Mouse (Mus musculus): ENCODE data around the gene Prm1.
"Not testable (repeated sequence)": the region's sequence is repeated elsewhere in the genome, so short reads cannot be mapped to it uniquely, and the experiment has no call there.

The Prm1 gene

DNA sequence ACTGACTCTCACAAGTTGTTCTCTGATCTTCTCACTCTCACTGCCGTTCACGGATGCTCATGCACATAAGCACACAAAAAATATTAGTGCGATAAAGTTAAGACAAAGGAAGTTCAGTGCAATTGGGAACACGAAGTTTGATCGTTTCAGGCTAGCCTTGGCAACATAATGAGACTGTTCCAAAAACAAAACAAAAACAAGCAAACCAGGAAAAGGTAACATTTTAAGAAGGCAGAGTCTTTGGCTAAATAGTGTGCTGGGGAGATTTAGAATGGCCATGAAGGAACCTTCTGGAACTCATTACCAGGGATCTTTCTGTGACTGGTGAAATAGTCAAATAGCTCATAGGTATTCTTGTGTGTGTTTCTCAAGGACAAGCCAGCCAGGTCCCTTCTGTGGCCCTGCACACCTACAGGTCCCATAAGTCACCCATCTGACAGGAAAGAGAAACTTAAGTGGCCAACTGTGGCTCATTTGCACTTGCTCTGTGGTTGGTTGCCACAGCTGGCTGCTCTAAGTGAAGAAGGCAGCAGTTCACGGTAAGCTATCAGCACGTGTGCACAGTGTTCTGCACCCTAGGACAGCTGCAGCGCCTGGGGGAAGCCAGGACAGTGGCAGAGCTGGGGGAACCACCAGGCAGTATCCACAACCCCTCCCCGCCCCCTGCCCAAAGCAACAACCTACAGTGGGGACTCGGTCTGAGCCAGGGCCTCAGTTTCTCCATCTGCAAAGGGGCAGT lies at the start of gene Prm1:
TSS of gene Prm1 (minus strand) at position 51 of the 739 bp plus-strand sequence.
- DNase-seq (ENCODE audit: extremely low spot score, low read depth, low spot score): no peak

DNA sequence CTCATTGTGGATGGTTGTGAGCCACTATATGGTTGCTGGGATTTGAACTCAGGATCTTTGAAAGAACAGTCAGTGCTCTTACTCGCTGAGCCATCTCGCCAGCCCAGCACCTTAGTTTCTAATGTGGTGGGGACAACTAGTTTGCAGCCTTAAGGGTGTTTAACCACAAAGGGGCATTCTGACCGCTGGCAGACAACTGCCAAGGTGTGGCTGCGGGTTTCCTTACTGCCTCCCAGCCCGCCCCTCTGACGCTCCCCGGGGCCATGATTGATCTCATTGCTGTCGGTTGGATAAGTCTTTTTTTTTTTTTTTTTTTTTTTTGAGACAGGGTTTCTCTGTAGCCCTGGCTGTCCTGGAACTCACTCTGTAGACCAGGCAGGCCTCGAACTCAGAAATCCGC lies 46.6 kb upstream of the Prm1 start:
- DNase-seq (ENCODE audit: extremely low spot score, low read depth, low spot score): not testable (repeated sequence)

DNA sequence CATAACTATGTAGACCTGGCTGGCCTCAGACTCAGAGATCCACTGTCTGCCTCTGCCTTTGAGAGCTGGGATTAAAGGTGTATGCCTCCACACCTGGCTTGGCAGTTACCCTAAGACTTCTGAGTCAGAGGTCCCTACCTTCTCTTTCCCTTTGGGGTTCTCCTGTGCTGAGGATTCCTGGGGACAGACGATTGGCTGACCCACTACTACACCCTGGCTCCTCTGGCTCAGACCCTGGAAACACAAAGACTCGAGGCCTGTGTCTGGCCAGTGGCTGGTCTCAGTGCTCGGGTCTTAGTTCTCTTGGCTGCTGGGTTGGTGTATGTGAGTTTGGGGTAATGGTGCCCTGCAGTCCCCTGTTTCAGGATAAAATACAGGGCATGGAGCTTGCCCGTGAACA lies 45.3 kb upstream of the Prm1 start:
- no peak for DNase-seq (ENCODE audit: extremely low spot score, low read depth, low spot score)

DNA sequence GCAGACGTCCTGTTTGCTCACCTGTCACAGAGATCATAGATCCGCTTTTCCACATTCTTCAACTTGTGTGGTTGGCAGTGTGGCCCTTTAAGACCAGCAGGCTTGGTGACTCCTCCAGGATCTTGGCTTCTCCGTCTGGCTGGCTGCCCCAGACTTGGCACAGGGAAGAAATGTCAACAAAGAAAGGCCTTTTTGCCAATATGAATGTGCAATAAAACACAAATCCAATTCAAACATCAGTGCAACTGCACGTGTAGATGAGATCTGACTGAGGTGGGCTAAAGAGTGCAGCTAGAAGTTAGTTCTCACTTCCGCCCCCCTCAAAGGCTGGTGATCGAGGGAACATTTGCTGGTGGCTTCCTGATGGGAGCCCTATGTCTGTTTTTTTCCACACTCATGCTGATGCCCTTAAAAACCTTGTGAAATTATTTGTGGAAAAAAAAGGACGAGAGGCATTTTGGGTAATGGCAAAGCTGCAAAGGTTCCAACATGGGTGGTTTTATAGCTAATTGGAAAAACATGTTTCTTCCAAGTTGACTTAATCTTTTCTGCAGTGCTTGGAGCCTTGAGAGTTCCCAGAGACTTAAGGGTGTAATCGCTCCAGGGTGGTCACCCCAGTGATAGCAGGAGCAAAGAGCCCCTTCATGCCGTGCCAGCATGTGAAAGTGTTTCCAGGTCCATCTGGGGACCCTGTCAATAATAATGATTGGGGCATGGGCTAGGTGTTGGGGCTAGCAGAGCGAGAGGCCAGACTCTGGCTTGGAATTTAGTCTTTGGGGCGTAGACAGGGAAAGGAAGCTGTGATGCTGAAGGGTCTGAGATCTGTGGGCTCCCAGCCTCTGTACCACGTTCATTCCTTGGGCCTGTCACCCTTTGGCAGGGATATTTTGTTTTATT lies 44.6 kb upstream of the Prm1 start:
- no peak for DNase-seq (ENCODE audit: extremely low spot score, low read depth, low spot score)

DNA sequence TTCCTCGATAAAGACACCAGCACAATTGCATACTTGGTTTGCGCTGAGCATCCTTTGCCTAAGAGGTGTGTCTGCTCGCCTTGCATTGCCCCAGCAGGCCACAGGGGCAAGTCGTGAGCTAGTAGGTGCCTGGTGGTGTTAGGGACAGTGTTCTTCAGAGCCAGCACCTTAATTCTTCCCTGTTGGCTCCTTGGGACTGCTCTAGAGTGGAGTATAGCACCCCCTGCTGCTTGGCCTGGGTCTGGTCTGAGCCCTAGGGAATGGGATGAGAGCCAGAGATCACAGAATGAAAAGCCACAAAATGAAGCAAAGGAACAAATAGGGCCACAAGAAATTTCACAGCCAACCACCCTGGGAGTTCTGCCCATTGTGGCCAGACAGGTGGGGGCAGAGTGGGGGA lies 40.9 kb upstream of the Prm1 start:
- no peak for DNase-seq (ENCODE audit: extremely low spot score, low read depth, low spot score)

DNA sequence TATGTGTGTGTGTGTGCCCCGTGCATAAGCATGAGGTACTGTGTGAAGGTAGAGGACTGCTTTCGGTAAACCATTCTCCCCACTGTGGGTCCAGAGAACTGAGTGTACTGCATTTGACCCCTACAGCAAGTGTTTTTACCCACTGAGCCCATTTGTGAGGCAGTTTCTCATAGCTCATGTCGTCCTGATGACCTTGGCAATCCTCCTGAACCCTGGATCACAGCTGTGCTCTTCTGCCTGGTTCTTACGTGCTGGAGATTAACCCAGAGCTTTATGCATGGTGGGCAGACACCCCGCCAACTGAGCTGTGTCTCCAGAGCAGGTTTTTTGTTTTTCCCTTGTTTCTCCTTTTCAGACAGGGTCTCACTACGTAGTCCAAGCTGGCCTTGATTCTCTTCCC lies 40.3 kb upstream of the Prm1 start:
- DNase-seq (ENCODE audit: extremely low spot score, low read depth, low spot score): no peak

DNA sequence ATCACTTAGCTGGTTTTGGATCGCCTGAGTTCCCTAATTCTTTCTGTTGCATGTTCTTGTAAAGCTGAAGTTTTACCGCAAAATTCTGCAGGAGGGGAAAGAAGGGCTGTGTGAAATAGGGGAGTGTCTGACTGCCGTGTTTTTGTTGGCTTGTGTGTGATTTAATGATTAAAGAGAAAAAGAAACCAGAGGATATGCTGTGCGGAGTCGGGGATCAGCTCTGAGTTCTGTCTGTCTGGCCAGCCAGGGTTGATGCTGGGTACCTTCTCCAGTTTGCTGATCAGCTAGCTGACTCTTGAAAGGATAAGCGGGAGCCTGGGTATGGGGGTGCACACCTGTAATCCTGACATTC lies 38.7 kb upstream of the Prm1 start:
- no peak for DNase-seq (ENCODE audit: extremely low spot score, low read depth, low spot score)

DNA sequence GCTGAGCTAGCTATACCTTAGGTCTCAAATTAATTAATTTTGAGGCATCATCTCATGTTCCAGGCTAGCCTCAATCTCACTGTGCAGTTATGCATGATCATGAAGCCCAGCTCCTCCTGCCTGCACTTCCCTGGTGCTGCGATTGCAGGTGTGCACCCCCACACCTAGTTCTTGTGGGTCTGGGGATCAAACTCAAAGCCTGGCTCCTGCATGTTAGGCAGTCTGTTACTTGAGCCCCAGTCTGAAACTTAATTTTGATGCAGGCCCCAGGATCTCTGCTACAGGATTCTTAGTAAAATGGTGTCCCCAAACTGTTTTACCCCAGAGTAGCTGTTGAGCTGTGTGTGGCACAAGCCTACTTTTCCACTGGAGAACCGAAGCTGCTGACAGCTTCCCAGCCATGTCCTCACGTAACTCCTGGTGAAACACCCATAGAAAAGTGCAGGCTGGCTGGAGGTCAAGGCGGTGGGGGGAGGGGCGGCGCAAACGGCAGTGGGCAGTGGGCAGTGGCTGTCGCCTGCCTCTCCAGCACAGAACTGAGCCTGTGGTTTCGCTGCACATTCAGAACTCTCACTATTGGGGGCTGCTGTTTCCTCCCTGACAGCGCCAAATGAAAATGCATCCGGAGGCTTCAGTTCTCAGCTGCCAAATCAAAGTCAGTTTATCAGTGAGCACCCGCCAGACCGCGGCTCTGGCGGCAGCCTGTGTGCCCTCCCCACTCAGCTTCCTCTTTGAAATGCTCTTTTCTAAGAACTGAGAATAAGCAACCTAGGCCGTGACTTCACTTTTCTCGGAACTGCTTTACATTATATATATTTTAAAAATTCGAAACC lies 38.1 kb upstream of the Prm1 start:
- no peak for DNase-seq (ENCODE audit: extremely low spot score, low read depth, low spot score)

DNA sequence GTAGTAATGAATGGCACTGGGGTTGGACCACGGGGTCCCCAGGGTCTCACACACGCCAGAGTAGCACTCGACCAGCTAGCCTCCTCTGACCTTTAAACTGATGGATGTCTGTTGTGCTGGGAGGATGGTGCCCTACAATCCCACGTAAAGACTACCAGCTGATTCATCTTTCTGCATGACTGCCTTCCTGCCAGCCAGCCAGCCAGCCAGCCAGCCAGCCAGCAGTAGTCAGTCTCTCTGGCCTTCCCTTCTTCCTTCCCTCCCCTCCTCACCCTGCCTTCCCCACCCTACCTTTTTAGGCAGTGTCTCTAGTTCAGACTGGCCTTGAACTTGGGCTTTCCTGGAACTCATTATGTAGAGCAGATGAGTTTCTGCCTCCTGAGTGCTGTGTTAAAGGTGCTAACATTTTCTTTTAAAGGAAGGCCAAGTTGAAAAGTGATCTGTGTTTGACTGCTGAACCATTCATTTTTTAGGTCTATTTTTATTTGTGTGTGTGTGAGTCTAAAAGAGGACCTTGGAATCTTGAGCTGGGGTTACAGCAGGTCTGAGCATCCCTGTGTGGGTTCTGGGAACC lies 36.7 kb upstream of the Prm1 start:
- no peak for DNase-seq (ENCODE audit: extremely low spot score, low read depth, low spot score)

DNA sequence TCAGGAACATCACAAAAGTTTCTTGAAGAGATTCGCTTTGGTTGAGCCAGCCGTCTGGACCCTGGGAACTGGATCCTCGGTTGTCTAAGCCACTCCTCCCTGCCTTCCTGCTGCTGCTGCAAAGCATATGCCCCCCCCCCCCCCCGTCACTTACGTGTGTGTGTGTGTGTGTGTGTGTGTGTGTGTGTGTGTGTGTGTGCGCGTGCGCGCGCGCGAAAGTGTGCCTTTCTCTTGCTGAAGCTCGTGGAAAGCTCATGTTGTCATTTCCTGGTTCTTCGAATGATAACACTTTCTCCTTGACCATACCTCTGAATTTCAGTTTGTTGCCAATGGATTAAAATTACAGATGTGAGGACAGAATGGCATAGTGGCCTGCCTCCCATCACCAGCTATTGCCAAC lies 34.4 kb upstream of the Prm1 start:
- no peak for DNase-seq (ENCODE audit: extremely low spot score, low read depth, low spot score)

DNA sequence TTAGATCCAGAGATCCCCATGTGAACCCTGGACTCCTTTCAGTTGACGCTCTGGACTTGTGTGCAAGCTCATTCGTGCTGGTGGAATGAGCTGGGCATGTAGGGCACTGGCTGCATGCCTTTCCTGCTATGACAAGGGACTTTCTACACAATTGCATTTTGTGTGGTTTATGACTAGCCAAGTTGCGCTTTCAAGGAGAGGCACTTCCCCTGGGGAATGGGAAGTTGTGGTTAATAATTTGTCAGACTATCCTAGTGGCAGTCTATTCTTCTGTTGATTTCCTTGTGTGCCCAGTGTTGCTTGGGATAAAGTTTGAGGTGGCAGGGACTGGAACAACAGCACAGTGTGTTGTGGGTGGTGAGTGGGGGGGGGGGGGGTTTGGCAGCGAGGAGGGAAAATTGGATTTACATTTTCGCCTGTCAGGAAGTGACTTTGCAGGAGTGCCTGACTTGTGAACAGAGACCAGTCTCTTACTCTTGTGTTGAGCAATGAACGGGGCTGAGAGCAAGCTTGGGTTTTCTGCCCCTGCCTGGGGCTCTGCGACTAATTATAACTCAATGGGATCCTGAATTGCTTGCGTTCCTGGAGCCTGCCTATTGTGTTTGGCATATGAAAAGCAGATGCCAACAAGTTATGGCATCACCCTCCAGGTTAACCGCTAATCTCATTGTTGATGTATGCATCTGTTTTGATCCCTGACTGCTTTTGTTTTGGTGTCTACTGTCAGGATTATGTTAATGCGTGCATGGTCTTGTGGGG lies 33.0 kb upstream of the Prm1 start:
- DNase-seq (ENCODE audit: extremely low spot score, low read depth, low spot score): no peak

DNA sequence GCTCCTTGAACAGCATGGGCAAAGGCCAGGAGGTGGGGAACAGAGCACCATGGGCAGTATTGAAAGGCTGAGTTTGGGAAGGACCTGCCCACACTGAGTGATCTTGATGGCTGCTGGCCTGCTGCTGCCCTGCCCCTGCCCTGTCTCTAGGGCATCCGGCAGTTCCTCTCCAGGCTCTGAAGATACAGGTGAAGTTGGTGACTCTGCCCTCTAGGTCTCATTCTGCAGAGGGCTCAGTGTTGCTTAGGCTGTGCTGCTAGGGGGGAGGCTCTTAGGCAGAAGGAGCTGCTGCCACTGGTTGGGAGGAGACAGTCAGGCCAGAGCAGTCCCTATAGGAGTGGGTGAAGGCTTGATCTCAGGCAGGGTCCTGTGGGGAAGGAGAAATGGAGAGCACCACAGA lies 32.3 kb upstream of the Prm1 start:
- no peak for DNase-seq (ENCODE audit: extremely low spot score, low read depth, low spot score)

DNA sequence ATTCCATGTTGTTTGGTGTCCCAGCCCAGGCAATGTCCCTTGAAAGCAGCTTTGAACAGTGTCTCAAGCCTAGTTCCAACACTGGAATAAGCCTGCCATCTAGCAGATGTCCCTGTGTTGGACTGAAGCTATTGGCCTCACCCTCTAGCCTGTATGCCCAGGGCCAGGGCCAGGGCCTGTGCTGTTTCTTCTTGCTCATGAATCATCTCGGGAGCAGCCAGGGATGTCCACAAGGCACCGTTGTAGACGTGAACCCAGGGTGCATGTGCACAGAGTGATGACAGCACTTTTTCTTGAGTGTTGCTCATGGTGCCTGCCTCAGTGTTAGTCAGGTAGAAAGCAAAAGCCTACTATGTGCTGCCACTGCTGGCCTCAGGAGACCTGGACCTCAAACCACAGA lies 31.6 kb upstream of the Prm1 start:
- no peak for DNase-seq (ENCODE audit: extremely low spot score, low read depth, low spot score)

DNA sequence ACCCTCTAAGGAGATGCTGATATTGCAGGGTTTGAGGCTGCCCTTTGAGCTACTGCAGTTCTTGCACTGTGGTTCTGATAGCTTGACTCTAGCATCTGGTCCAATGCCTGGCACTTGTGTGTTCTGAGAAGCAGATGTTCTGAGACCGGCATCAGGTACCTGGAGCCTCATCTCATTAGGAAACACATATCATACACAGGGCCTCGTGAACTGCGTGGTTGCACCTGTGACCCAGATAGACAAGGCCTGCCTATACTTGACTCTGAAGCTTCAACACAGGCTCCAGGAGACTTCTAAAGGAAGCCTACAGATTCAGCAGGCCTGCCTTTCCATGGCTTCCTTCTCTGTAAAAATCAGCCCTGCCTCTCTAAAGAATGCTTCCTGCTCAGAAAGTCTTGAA lies 30.7 kb upstream of the Prm1 start:
- DNase-seq (ENCODE audit: extremely low spot score, low read depth, low spot score): no peak

DNA sequence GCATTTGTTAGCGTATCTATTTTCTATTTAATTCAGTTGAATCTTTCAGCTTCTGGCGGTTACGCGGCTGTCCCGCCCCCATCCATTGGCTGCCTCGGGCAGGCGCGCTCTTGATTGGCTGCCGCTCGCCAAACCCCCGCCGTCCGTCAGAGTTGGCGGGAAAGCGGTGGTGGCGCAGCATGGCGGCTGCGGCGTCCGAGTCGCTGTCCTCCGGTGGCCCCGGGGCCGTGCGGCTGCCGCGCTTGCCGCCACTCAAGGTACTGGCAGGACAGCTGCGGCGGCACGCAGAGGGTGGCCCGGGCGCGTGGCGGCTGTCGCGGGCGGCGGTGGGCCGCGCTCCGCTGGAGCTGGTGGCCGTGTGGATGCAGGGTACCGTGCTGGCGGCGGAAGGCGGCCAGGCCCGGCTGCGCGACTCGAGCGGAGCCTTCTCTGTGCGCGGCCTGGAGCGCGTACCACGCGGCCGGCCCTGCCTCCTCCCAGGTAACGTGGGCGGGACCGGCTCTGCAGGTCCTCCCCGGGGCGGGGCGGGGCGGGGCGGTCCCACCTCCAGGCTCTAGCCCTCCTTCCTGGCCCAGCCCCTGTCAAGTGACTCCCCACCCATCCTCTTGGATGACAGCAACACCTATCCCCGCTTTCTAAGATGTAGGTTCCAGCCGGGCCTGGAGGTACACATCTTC lies 29.4 kb upstream of the Prm1 start, which contains the start of gene Rmi2:
TSS of gene Rmi2 (plus strand) at position 149 of the 677 bp plus-strand sequence.
- no peak for DNase-seq (ENCODE audit: extremely low spot score, low read depth, low spot score)

DNA sequence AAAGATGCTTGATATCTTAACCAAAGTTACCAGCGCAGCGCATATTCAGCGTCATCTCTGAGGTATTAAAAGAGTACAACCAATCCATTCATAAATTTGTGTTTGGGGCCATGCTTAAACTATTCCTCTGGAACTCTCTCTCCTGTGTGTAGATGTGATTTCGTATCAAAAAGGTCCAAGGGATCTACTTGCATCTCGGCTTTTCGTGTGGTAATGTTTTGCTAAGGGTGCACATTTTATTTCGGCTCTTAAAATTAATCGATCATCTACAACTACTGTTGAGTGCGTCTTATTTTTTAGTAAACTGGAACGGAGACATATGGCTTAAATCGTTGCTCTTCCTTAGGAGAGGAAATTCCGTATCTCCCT lies 28.9 kb upstream of the Prm1 start:
- DNase-seq (ENCODE audit: extremely low spot score, low read depth, low spot score): no peak

DNA sequence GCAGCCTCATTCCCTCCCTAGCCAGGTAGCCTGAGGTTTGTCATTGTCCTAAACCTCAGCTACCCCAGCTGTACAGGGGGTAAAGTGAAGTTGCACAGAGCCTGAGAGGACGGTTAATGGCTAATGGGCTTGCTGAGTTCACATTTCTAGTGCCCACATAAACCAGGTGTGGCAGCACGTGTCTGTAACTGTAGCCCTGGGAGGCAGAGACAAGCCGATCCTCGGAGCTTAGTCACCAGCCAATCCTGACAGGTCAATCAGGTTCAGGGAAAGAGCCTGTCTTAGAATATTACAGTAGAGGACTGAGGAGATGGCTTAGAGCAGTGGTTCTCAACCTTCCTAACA lies 22.8 kb upstream of the Prm1 start:
- no peak for DNase-seq (ENCODE audit: extremely low spot score, low read depth, low spot score)

DNA sequence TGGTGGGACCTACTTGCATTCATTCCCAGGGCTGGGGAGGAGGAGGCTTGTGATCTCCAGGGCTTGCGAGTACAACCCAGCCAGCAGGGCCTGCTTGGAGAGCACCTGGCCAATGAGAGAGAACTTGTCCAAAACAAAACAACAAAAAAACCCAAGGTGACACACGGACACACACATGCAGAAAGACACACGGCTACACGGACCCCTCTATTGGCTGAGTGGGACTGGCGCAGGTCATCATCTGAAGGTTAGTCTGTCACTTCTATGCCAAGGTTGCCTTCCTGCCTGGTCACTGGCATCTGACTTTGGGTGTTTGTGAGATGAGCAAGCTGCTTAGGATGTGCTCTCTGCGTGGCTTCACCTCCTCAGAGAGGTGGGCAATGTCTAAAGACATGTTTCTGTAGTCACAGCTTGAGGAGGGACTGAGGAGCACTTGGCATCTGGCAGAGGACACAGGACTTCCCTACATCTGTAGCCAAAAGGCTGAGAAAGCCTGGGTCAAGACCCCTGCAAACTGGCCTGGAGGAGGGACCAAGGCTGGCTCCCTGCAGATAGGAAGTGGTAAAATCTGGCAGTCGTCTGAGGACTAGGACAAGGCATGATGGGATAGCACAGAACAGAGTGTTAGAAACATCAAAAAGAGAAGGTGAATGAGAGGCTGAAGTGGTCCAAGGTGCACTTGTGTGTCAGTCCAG lies 22.3 kb upstream of the Prm1 start:
- DNase-seq (ENCODE audit: extremely low spot score, low read depth, low spot score): no peak

DNA sequence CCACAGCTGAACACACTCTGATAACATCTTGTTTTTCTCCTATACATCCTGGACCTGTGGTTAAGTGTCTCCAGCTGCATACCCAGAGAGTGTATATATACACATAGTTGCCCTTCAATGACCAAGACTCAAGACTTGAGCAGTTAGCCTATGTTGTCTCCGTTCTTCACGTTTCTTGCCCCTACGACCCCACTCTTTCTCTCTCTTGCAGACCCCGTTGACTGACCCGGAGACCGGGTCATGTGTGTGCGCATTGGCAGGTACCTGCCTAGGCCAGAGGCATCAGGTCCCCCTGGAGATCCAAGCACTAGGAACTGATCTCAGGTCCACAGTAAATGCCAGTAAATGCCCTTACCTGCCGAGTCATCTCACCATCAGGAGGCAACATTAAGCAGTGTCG lies 21.6 kb upstream of the Prm1 start:
- no peak for DNase-seq (ENCODE audit: extremely low spot score, low read depth, low spot score)
